Comparison of ENCODE assay signal across 25 mouse cellular contexts in the genomic region with DNA sequence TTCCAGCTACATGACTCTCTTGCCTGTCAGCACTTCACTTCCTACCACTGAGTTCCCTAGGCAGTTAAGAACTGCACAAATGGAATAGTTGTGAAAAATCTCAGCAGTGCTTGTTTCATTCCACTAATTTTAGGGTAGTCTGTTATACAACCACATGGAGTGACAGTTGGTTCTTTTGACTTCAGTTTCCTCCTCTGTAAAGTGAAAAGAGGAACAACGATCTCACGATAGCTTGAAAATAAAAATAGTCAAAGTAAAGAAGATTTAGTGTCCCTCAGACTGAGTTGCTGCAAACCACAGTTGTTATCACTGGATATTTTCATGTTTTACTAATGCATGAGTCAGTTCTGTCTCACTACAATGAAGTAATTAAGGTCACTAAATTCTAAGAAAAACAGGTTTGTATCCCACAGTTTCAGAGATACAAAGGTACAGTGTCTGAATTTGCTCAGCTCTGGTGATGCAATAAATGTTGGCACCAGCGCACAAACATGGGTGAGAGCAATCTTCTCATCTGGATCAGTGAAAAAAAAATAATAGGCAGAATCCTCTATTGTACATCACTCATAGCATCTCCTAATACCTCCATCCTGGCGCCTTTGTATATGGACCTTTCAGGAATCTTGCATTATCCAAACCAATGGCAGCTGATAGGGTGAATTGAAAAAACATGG.
DNase-seq lines count a peak whose midpoint lies in the region; ATAC-seq lines count a peak whose summit lies in the region.
"Had no signal": no experiment of that assay in that cellular context is flagged by ENCODE, and none has a peak within 500 bp of the region (broad histone marks: within the 10 kb centered on the region; RNA-seq: fewer than 3 reads in every experiment).

No protein-coding gene starts in this region.

- H3K27me3 ChIP-seq in embryonic facial prominence, embryonic 10.5 days (replicated peaks; ENCODE audit: low read depth, poor library complexity, severe bottlenecking): no peaks in the 10 kb centered on the region
- H3K27me3 ChIP-seq in hindbrain, embryonic 11.5 days (ENCODE audit: control insufficient read depth, insufficient read depth, low read length): no peaks in the 10 kb centered on the region
- H3K27me3 ChIP-seq: embryonic facial prominence, embryonic 13.5 days; liver, embryonic 13.5 days; lung, embryonic 15.5 days; midbrain, embryonic 15.5 days; neural tube, embryonic 15.5 days had no signal

- H3K4me3 ChIP-seq in embryonic facial prominence, embryonic 10.5 days: no peak overlapping the region
- no peak overlapping the region for H3K4me3 ChIP-seq in hindbrain, embryonic 11.5 days (ENCODE audit: low read depth, low read length)
- H3K4me3 ChIP-seq: embryonic facial prominence, embryonic 13.5 days; gastrocnemius, adult 2 months; liver, embryonic 13.5 days; lung, embryonic 15.5 days; midbrain, embryonic 15.5 days; neural tube, embryonic 15.5 days had no signal

- H3K9ac ChIP-seq in hindbrain, embryonic 11.5 days (ENCODE audit: low read depth, low read length): no peak overlapping the region
- H3K9ac ChIP-seq: embryonic facial prominence, embryonic 13.5 days; forebrain, postnatal 0 days; liver, embryonic 13.5 days; lung, embryonic 15.5 days; midbrain, embryonic 15.5 days; neural tube, embryonic 15.5 days had no signal

- no peak overlapping the region for H3K27ac ChIP-seq in embryonic facial prominence, embryonic 10.5 days (replicated peaks)
- no peak overlapping the region for H3K27ac ChIP-seq in hindbrain, embryonic 11.5 days (ENCODE audit: low read depth, low read length)
- H3K27ac ChIP-seq: embryonic facial prominence, embryonic 13.5 days; gastrocnemius, adult 2 months; liver, embryonic 13.5 days; lung, embryonic 15.5 days; midbrain, embryonic 15.5 days; neural tube, embryonic 15.5 days had no signal

- WGBS in embryonic facial prominence, embryonic 10.5 days: 92% methylated on average over 4 of the region's 4 CpGs
- WGBS in hindbrain, embryonic 11.5 days: 96% methylated on average over 4 of the region's 4 CpGs

- no peaks in the 10 kb centered on the region for H3K36me3 ChIP-seq in embryonic facial prominence, embryonic 10.5 days (replicated peaks)
- H3K36me3 ChIP-seq in hindbrain, embryonic 11.5 days (ENCODE audit: control insufficient read depth, insufficient read depth, low read length): no peaks in the 10 kb centered on the region
- H3K36me3 ChIP-seq: embryonic facial prominence, embryonic 13.5 days; liver, embryonic 13.5 days; lung, embryonic 15.5 days; midbrain, embryonic 15.5 days; neural tube, embryonic 15.5 days had no signal

- no peak for DNase-seq in frontal cortex, postnatal 10 days (ENCODE audit: low spot score in 2 of 2)
- DNase-seq in A20 (ENCODE audit: low read depth, low spot score): peak; percentile 66
- DNase-seq in brain, adult 2 months (ENCODE audit: low read depth, low spot score): peak; percentile 78
- no peak for DNase-seq in embryonic facial prominence, embryonic 10.5 days (ENCODE audit: low spot score)
- no peak for DNase-seq in hindbrain, embryonic 11.5 days (ENCODE audit: low spot score)
- no peak for DNase-seq in ovary, adult 18-20 months (ENCODE audit: low spot score)
- DNase-seq: adrenal gland, postnatal 10 days; cerebellum, adult 18-20 months; forebrain, postnatal 0 days; gastrocnemius, adult 2 months; heart, adult 18-20 months; heart, postnatal 36 days; kidney, adult 2 months; kidney, postnatal 25 days; liver, embryonic 13.5 days; right cerebral cortex, postnatal 14 days; spleen, adult 18-20 months; thymus, adult 2 months had no signal

- ATAC-seq in frontal cortex, adult (ENCODE audit: low TSS enrichment): peak; percentile 69
- peak; percentile 83 to 89 for ATAC-seq in hematopoietic stem cell, adult 5-6 weeks (replicated peaks in 1 of 2; ENCODE audit: insufficient read depth in 1 of 2, low FRiP score in 2 of 2, low TSS enrichment in 1 of 2, low read depth in 1 of 2, poor library complexity in 2 of 2, severe bottlenecking in 2 of 2)
- no peak for ATAC-seq in hindbrain, embryonic 11.5 days (ENCODE audit: low FRiP score)
- ATAC-seq: activated CD4-positive, CD25-positive, alpha-beta regulatory T cell, adult 4 months; forebrain, postnatal 0 days; midbrain, embryonic 15.5 days had no signal

- H3K9me3 ChIP-seq in embryonic facial prominence, embryonic 10.5 days: no peaks in the 10 kb centered on the region
- no peaks in the 10 kb centered on the region for H3K9me3 ChIP-seq in hindbrain, embryonic 11.5 days (ENCODE audit: control insufficient read depth, low read length)
- H3K9me3 ChIP-seq: embryonic facial prominence, embryonic 13.5 days; liver, embryonic 13.5 days; lung, embryonic 15.5 days; midbrain, embryonic 15.5 days; neural tube, embryonic 15.5 days had no signal

- H3K4me2 ChIP-seq in hindbrain, embryonic 11.5 days (replicated peaks; ENCODE audit: low read depth, low read length): no peak overlapping the region
- H3K4me2 ChIP-seq: embryonic facial prominence, embryonic 13.5 days; liver, embryonic 13.5 days; lung, embryonic 15.5 days; midbrain, embryonic 15.5 days; neural tube, embryonic 15.5 days had no signal

- no peaks in the 10 kb centered on the region for H3K4me1 ChIP-seq in embryonic facial prominence, embryonic 10.5 days
- no peaks in the 10 kb centered on the region for H3K4me1 ChIP-seq in hindbrain, embryonic 11.5 days (replicated peaks; ENCODE audit: control insufficient read depth, insufficient read depth, low read length)
- H3K4me1 ChIP-seq: embryonic facial prominence, embryonic 13.5 days; liver, embryonic 13.5 days; lung, embryonic 15.5 days; neural tube, embryonic 15.5 days had no signal

Comparison
In these comparisons a context has a peak if more than half of its experiments do, and no peak if none do; other contexts are left out.
1. DNase-seq: peak in A20 (single experiment) and brain, adult 2 months (single experiment); none in frontal cortex, postnatal 10 days (0 of 2), embryonic facial prominence, embryonic 10.5 days (single experiment), hindbrain, embryonic 11.5 days (single experiment) and ovary, adult 18-20 months (single experiment).